Mouse (Mus musculus) hindbrain, embryonic 10.5 days (tissue): ENCODE measurements at regions not wholly inside any gene's neighbourhood (a gene's known extent, or its start where the extent isn't known, plus 50 kb on each side); places are given as distances from the start of the nearest gene placed in this dataset.
"Not testable (repeated sequence)": the region's sequence is repeated elsewhere in the genome, so short reads cannot be mapped to it uniquely, and the experiment has no call there.

Experiments used
- DNase-seq: peaks from one replicate; pipeline ENCODE4 v3.0.0-alpha.2; 2017; ENCODE audit warnings: low spot score
- H3K27ac ChIP-seq: fragments of 300-500 bp; sonication (generic); 2 replicates; pipeline ENCODE4 v1.5.1; 2016; ENCODE audit warnings: mild to moderate bottlenecking, moderate library complexity
- H3K27me3 ChIP-seq: fragments of 300-500 bp; sonication (generic); 2 replicates; pipeline ENCODE4 v1.6.1; 2016; ENCODE audit warnings: mild to moderate bottlenecking; ENCODE audit not compliant: poor library complexity, insufficient read depth, severe bottlenecking
- H3K36me3 ChIP-seq: fragments of 300-500 bp; sonication (generic); 2 replicates; pipeline ENCODE4 v1.6.1; 2016; ENCODE audit warnings: mild to moderate bottlenecking, moderate library complexity
- H3K4me1 ChIP-seq: fragments of 300-500 bp; sonication (generic); replicated peaks from 2 replicates; pipeline ENCODE4 v1.6.1; 2016; ENCODE audit warnings: mild to moderate bottlenecking
- H3K4me3 ChIP-seq: fragments of 300-500 bp; sonication (generic); 2 replicates; pipeline ENCODE4 v1.5.1; 2016; ENCODE audit warnings: mild to moderate bottlenecking, moderate library complexity
- H3K9me3 ChIP-seq: fragments of 300-500 bp; sonication (generic); 2 replicates; pipeline ENCODE4 v1.6.1; 2016; ENCODE audit warnings: mild to moderate bottlenecking, moderate library complexity
- WGBS: fragments of 180-500 bp; shearing (Covaris S2); methylation state at CpG from one replicate; pipeline ENCODE4 v1.1.7; 2016; 5-methylcytosine and 5-hydroxymethylcytosine counted together

DNA sequence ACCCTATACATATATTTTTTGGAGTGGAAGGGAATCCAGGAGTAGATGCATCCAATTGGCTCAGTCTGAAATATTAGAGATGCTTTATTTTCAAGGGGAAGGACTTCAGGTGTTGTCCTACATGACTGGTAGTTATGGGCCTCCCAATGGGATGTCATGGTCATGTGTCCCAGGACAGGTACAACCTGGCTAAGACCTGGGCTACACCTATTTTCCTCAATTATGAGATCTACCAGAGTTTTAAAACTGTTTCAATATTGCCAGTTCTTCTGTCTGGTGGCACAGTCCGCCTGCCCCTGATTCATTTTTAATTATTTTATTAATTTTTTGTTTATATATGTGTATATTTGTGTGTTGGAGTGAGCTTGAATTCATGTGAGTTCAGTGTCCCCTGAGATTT lies 481.6 kb upstream of the 9530002B09Rik start:
- 70% methylated on average over 1 of the region's 1 CpGs for WGBS
- peaks cover 51% of the 10 kb centered on the region for H3K9me3 ChIP-seq
- DNase-seq, H3K4me3 ChIP-seq, H3K27me3 ChIP-seq, H3K27ac ChIP-seq, H3K4me1 ChIP-seq, H3K36me3 ChIP-seq: not testable (repeated sequence)

DNA sequence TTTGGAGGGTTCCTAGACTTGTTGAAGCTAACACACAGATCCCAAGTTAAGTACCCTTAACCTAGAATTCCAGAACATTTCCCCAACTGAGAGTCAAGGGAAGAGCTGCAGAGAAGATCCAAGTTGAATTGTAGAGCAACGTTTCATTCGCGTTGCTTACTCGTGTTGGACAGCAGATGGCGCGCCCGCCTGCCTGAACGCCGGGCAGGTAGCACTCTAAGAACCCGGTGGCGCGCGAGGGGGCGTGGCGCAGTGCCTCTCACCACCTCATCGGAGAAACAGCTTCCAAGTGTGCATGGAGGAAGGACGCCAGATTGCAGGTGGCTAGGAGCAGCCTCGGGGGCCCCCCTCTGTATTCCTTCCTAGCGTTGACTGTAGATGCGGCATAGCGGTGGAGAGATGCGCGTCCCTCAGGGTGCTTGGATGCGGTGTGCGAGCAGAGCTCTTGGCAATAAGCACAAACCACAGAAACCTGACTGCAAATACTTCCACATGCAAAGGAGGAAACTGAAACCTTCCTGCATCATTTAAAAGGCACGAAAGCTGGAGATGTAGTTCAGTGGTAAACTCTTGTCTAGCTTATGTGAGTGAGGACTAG lies 440.8 kb upstream of the 9530002B09Rik start:
- not testable (repeated sequence) for H3K27me3 ChIP-seq, DNase-seq, H3K27ac ChIP-seq, H3K36me3 ChIP-seq, H3K9me3 ChIP-seq, H3K4me3 ChIP-seq, H3K4me1 ChIP-seq
- WGBS: no CpG with 5 or more reads among the region's 26 CpGs
